Mouse (Mus musculus): Measurements from ENCODE around the gene 4930572O03Rik. TPM values are rescaled to one million over a fixed set of nuclear protein-coding genes. Genes with fewer than 3 reads are reported as not detected.
"Not testable (repeated sequence)": the region's sequence is repeated elsewhere in the genome, so short reads cannot be mapped to it uniquely, and the experiment has no call there.

Gene 4930572O03Rik
- polyA plus RNA-seq, 1 experiment from 2014 or later: not detected

DNA sequence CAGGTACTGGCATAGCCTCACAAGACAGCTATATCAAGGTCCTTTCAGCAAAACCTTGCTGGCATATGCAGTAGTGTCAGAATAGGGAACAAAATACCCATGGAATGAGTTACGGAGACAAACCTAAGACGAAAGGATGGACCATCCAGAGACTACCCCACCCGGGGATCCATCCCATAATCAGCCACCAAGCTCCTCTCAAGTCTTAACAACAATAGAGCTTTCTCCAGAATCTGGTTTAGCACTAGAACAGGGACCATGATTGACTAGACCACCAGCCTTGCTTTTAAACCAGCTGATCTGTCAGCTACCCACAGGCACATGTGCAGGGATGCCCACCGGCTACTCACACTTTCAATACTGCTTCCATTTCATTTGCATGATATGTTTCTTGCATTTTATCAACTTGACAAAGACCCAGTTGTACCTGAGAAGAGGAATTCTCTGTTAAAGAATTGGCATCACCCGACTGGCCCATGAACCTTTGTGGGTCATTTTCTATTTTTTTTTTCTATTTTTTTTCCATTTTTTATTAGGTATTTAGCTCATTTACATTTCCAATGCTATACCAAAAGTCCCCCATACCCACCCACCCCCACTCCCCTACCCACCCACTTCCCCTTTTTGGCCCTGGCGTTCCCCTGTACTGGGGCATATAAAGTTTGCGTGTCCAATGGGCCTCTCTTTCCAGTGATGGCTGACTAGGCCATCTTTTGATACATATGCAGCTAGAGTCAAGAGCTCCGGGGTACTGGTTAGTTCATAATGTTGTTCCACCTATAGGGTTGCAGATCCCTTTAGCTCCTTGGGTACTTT lies 17.8 kb upstream of the 4930572O03Rik start:
- not testable (repeated sequence) for H3K36me3 ChIP-seq; H3K4me3 ChIP-seq (replicated peaks); H3K9ac ChIP-seq

GRCm38 (mm10) chr5:15673989-15674388 lies 17.1 kb upstream of the 4930572O03Rik start:
- not testable (repeated sequence) for H3K9ac ChIP-seq; ATAC-seq (ENCODE audit: insufficient read depth, low FRiP score, low read depth); H3K27ac ChIP-seq; H3K4me3 ChIP-seq (replicated peaks); H3K36me3 ChIP-seq; H3K9me3 ChIP-seq; H3K27me3 ChIP-seq (replicated peaks); H3K4me2 ChIP-seq; H3K4me1 ChIP-seq
- 76% methylated on average over 2 of the region's 2 CpGs for WGBS

More for the DNA sequence above, 17.8 kb upstream of the 4930572O03Rik start:
- H3K4me2 ChIP-seq; H3K4me1 ChIP-seq; H3K27ac ChIP-seq; H3K9me3 ChIP-seq; H3K27me3 ChIP-seq (replicated peaks): not testable (repeated sequence)
- 90% methylated on average over 5 of the region's 8 CpGs for WGBS
- peak; percentile 60; the same call in 1 of the 2 replicates for ATAC-seq (ENCODE audit: insufficient read depth, low FRiP score, low read depth)

DNA sequence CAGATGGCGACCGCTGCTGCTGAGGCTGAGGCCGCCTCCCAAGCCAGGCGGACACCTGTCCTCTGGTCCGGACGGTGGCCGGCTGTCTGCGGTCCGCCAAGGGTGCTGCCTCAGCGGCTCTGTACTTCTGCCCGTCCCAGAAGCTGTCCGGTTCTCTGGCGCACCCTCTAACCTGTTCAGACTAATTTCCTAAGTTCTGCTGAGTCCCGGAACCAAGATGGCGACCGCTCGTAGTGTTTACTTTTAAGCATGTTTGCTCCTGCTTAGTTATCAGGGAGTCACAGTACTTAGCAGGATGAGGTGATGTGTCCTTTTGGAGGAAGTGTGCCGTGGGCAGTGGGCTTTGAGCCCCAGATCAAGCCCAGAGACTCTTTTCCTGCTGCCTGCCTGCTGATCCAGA lies 13.9 kb upstream of the 4930572O03Rik start:
- H3K9me3 ChIP-seq; H3K36me3 ChIP-seq; H3K4me1 ChIP-seq; H3K9ac ChIP-seq; H3K27ac ChIP-seq; H3K4me2 ChIP-seq; H3K27me3 ChIP-seq (replicated peaks); H3K4me3 ChIP-seq (replicated peaks): not testable (repeated sequence)
- 81% methylated on average over 9 of the region's 18 CpGs for WGBS
- peak; percentile 47; the same call in 1 of the 2 replicates for ATAC-seq (ENCODE audit: insufficient read depth, low FRiP score, low read depth)

DNA sequence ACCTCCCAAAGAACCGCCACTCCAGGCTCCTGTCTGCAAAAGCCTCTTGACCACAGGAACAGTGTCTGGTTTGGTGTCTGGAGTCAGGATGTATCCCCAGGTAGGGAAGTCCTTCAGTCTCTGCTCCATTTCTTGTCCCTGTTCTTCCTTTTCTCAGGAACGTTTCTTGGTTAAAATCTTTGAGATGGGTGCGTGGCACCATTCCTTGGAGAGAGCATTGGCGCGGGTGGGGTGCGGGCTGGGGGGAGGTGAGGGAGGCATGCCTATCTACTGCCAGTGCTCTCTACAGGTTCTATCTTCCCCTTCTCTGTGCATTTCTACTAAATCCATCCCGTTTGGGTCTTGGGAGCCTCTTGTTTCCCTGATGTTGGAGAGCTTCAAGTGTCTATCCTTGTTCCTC lies 7.0 kb upstream of the 4930572O03Rik start:
- WGBS: 76% methylated on average over 7 of the region's 7 CpGs

DNA sequence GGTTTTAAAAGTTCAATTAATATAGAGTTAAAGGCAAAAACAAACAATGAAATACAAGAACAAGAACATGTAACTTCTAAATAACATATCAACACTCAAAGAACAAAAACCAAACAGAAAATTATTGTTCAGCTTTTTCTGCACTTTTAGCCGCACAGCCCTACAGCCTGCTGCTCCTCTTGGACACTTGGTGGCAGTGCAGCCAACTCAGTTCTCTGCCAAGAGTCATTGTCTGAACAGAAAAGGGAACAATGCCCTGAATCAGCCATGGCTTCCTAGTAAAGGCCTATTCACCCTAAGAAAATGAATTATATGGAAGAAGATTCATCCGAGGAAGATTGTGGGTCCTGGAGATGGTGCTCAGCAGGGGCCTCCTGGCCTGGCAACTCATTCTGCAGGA lies 4.5 kb downstream of the 4930572O03Rik start:
- not testable (repeated sequence) for H3K36me3 ChIP-seq; H3K27ac ChIP-seq; ATAC-seq (ENCODE audit: insufficient read depth, low FRiP score, low read depth); H3K4me2 ChIP-seq; H3K4me1 ChIP-seq; H3K27me3 ChIP-seq (replicated peaks); H3K9ac ChIP-seq; H3K4me3 ChIP-seq (replicated peaks); H3K9me3 ChIP-seq
- 74% methylated on average over 2 of the region's 2 CpGs for WGBS

More for the DNA sequence above, 7.0 kb upstream of the 4930572O03Rik start:
- H3K27me3 ChIP-seq (replicated peaks); H3K9me3 ChIP-seq; H3K9ac ChIP-seq; ATAC-seq (ENCODE audit: insufficient read depth, low FRiP score, low read depth); H3K4me3 ChIP-seq (replicated peaks); H3K4me1 ChIP-seq; H3K36me3 ChIP-seq; H3K4me2 ChIP-seq; H3K27ac ChIP-seq: not testable (repeated sequence)

DNA sequence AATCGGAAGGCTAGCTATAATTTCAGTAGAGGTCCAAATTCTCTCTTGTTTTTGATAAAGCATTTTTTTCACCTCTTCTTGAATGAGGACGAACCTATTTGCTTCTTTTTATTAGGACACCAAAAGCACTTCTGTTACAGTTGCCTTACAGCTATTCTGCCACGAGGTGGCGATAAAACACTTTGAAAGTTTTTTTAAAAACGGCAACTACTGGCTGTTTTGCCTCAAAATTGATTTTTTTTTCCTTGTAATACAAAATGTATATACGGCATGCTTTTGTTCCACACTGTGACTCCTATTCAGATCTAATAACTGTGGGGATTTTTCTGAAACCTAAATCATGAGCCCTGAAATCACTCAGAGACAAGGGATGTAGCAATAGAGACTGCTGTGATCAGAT lies 11.2 kb downstream of the 4930572O03Rik start:
- not testable (repeated sequence) for H3K9ac ChIP-seq; ATAC-seq (ENCODE audit: insufficient read depth, low FRiP score, low read depth); H3K27ac ChIP-seq; H3K9me3 ChIP-seq; H3K27me3 ChIP-seq (replicated peaks); H3K4me2 ChIP-seq; H3K4me1 ChIP-seq; H3K4me3 ChIP-seq (replicated peaks); H3K36me3 ChIP-seq
- whole genome bisulfite sequencing: 20% methylated on average over 6 of the region's 6 CpGs

DNA sequence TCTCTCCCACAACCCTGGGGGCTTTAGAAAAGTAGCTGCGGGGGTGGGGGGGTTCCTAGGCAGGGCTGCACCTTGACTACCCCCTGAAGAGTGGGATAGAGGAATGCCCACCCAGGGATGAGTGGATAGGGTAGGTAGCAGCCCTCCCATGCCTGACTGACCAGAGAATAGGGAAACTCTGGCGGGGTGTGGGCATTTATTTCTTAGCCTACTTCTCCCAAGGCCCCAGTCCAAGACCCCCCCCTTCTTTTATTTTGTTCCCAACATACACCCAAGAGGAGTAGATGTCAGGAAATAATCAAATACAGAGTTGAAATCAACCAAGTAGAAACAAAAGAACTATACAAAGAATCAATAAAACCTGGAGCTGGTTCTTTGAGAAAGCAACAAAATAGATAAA lies 19.2 kb downstream of the 4930572O03Rik start:
- not testable (repeated sequence) for ATAC-seq (ENCODE audit: insufficient read depth, low FRiP score, low read depth); H3K4me1 ChIP-seq; H3K9ac ChIP-seq; H3K4me2 ChIP-seq; H3K4me3 ChIP-seq (replicated peaks); H3K9me3 ChIP-seq; H3K36me3 ChIP-seq; H3K27me3 ChIP-seq (replicated peaks); H3K27ac ChIP-seq
- 67% methylated on average over 2 of the region's 2 CpGs for WGBS

GRCm38 (mm10) chr5:15630068-15630467 lies 26.8 kb downstream of the 4930572O03Rik start:
- H3K36me3 ChIP-seq; H3K27ac ChIP-seq; H3K27me3 ChIP-seq (replicated peaks); H3K4me1 ChIP-seq; H3K9ac ChIP-seq; H3K4me3 ChIP-seq (replicated peaks); H3K9me3 ChIP-seq; ATAC-seq (ENCODE audit: insufficient read depth, low FRiP score, low read depth); H3K4me2 ChIP-seq: not testable (repeated sequence)
- WGBS: 31% methylated on average over 5 of the region's 5 CpGs

DNA sequence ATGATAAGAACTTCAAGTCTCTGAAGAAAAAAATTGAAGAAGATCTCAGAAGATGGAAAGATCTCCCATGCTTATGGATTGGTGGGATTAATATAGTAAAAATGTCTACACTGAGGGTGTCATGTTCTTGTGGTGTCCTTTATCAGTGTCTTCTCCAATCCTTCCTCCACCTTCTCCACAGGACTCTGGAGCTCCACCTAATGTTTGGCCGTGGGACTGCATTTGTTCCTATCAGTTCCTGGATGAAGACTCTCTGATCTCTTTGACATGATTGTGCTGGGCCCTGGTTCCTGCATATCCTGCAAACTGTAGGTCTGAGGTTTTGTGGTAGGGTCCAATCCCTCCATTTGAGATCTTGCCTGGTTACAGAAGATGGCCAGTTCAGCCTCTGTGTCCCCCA lies 28.7 kb downstream of the 4930572O03Rik start:
- H3K4me1 ChIP-seq; H3K9ac ChIP-seq; H3K9me3 ChIP-seq; H3K36me3 ChIP-seq; H3K4me3 ChIP-seq (replicated peaks); H3K27ac ChIP-seq; ATAC-seq (ENCODE audit: insufficient read depth, low FRiP score, low read depth); H3K4me2 ChIP-seq; H3K27me3 ChIP-seq (replicated peaks): not testable (repeated sequence)
- WGBS: 29% methylated on average over 1 of the region's 1 CpGs

DNA sequence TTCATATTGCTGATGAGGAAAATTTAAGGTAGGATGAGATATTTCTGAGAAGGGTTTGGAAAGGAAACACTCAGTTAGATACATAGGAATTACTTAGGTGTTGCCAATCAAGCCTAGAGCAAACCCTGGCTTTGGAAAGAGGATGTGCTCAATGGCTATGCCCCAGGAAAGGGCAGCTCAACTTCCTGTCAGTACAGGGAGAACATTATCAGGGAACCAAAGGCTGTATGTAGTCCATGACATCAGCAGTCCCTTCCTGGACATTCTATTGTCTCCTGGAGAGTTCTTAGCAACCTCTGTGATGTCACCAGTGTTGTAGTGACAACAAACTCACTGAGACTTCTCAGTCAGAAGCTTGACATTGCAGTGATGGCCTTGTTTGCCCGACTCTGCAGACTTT lies 38.1 kb downstream of the 4930572O03Rik start, which contains the start of gene Speer4d:
Gene Speer4d, plus strand, starts transcription at position 301 of the 400 bp plus-strand sequence.
- not testable (repeated sequence) for H3K9me3 ChIP-seq; H3K27me3 ChIP-seq (replicated peaks); H3K27ac ChIP-seq; H3K9ac ChIP-seq; H3K4me3 ChIP-seq (replicated peaks); H3K4me1 ChIP-seq; H3K36me3 ChIP-seq; ATAC-seq (ENCODE audit: insufficient read depth, low FRiP score, low read depth); H3K4me2 ChIP-seq
- WGBS: 64% methylated on average over 1 of the region's 1 CpGs

GRCm38 (mm10) chr5:15616195-15616594 lies 40.7 kb downstream of the 4930572O03Rik start:
- not testable (repeated sequence) for H3K27me3 ChIP-seq (replicated peaks); H3K4me2 ChIP-seq; H3K36me3 ChIP-seq; ATAC-seq (ENCODE audit: insufficient read depth, low FRiP score, low read depth); H3K27ac ChIP-seq; H3K9ac ChIP-seq; H3K9me3 ChIP-seq; H3K4me3 ChIP-seq (replicated peaks); H3K4me1 ChIP-seq
- 74% methylated on average over 3 of the region's 3 CpGs for WGBS

- not testable (repeated sequence) for H3K36me3 ChIP-seq; H3K4me3 ChIP-seq (replicated peaks); H3K4me1 ChIP-seq; ATAC-seq (ENCODE audit: insufficient read depth, low FRiP score, low read depth); H3K4me2 ChIP-seq; H3K9me3 ChIP-seq; H3K9ac ChIP-seq; H3K27me3 ChIP-seq (replicated peaks); H3K27ac ChIP-seq
- 4% methylated on average over 1 of the region's 1 CpGs for WGBS
These were observed 46.2 kb downstream of the 4930572O03Rik start for GRCm38 (mm10) chr5:15610695-15611094.

GRCm38 (mm10) chr5:15606677-15607076 lies 50.2 kb downstream of the 4930572O03Rik start:
- not testable (repeated sequence) for H3K4me1 ChIP-seq; H3K4me2 ChIP-seq; H3K4me3 ChIP-seq (replicated peaks); H3K9me3 ChIP-seq; H3K36me3 ChIP-seq; H3K9ac ChIP-seq; ATAC-seq (ENCODE audit: insufficient read depth, low FRiP score, low read depth); H3K27ac ChIP-seq; H3K27me3 ChIP-seq (replicated peaks)
- 60% methylated on average over 6 of the region's 6 CpGs for WGBS

All from stomach, embryonic 15.5 days (tissue).